Mouse (Mus musculus) heart, adult 2 months (tissue): Measurements from ENCODE around the gene Pcsk6. TPM values are rescaled to one million over a fixed set of nuclear protein-coding genes. Genes with fewer than 3 reads are reported as not detected.
"Not testable (repeated sequence)": the region's sequence is repeated elsewhere in the genome, so short reads cannot be mapped to it uniquely, and the experiment has no call there.

ENCODE experiments used
- DNase-seq, 2 experiments: peaks; one replicate each; pipeline ENCODE4 v3.0.0; 2021
- H3K27ac ChIP-seq: fragments of 200-600 bp; 2 replicates; pipeline ENCODE4 v1.8.1; 2022
- H3K27me3 ChIP-seq: fragments of 200-500 bp; 2 replicates; pipeline ENCODE4 v1.6.1; 2012; ENCODE audit warnings: mild to moderate bottlenecking, low read length, inconsistent platforms, mixed read lengths; ENCODE audit not compliant: control insufficient read depth, insufficient read depth
- H3K36me3 ChIP-seq: fragments of 200-500 bp; 2 replicates; pipeline ENCODE4 v1.6.1; 2012; ENCODE audit warnings: low read length, inconsistent platforms; ENCODE audit not compliant: control insufficient read depth, insufficient read depth
- H3K4me1 ChIP-seq: fragments of 200-500 bp; 2 replicates; pipeline ENCODE4 v1.6.1; 2011; ENCODE audit warnings: low read length; ENCODE audit not compliant: control insufficient read depth, insufficient read depth
- H3K4me3 ChIP-seq: fragments of 200-600 bp; 2 replicates; pipeline ENCODE4 v1.8.1; 2022
- H3K79me2 ChIP-seq: fragments of 200-500 bp; replicated peaks from 2 replicates; pipeline ENCODE4 v1.6.1; 2012; ENCODE audit warnings: mild to moderate bottlenecking, inconsistent platforms, low read length, moderate library complexity, mixed read lengths; ENCODE audit not compliant: control insufficient read depth, insufficient read depth
- H3K9ac ChIP-seq: fragments of 200-500 bp; 2 replicates; pipeline ENCODE4 v1.6.1; 2012; ENCODE audit warnings: low read depth, mild to moderate bottlenecking, control low read depth, inconsistent platforms, low read length, mixed read lengths
- CTCF ChIP-seq: fragments of 200-600 bp; IDR thresholded peaks from 2 replicates; pipeline ENCODE4 v1.8.1; 2022; ENCODE audit warnings: antibody characterized with exemption, mild to moderate bottlenecking, moderate library complexity
- EP300 ChIP-seq: fragments of 200-500 bp; IDR thresholded peaks from 2 replicates; pipeline ENCODE4 v1.6.1; 2011; ENCODE audit warnings: low read depth, low read length, control low read depth; ENCODE audit not compliant: insufficient read depth
- POLR2A ChIP-seq: fragments of 200-500 bp; IDR thresholded peaks from 2 replicates; pipeline ENCODE4 v1.6.1; 2011; ENCODE audit warnings: mild to moderate bottlenecking, low read depth, low read length, control low read depth; ENCODE audit not compliant: insufficient read depth
- WGBS: fragments of 180-500 bp; shearing (Covaris S2); methylation state at CpG from one replicate; pipeline ENCODE4 v1.1.7; 2018; 5-methylcytosine and 5-hydroxymethylcytosine counted together
- intact Hi-C: fragments of 180-260 bp; cut with DNase I; formaldehyde crosslinking; loops from one replicate; pipeline ENCODE4 v1.15.1; 2025
- long read RNA-seq: library from polyadenylated mRNA; stranded (forward); transcript quantifications from one replicate; pipeline ENCODE4 v2.0.0, GENCODE M21; 2021
- polyA plus RNA-seq: library from polyadenylated mRNA; depleted of rRNA; stranded (reverse); fragments of >200 nt; gene quantifications from 2 replicates; pipeline ENCODE4 v1.2.3, GENCODE M21; 2012; rRNA removed
- total RNA-seq, 2 experiments: library from RNA; stranded (reverse); gene quantifications; 2 replicates each; pipeline ENCODE4 v1.2.3; 2021

Pcsk6 gene
- total RNA-seq = 10 to 100 TPM; 36.0 to 44.0 TPM
- 27.9 and 41.2 TPM in 2 replicates for polyA plus RNA-seq
- long read RNA-seq, full-length matches to known transcripts = 10 of 17 reads
- long read RNA-seq, partial matches to known transcripts = 4 of 17 reads
- long read RNA-seq, other reads (novel, unspliced or antisense) = 3 of 17 reads

GRCm38 (mm10) chr7:65861591-65862472 lies at the start of gene Pcsk6:
Gene Pcsk6, plus strand, starts transcription at chr7:65861734.
- Histone ChIP-seq H3K36me3 (no peaks in the 10 kb centered on the region), H3K4me1 (peaks cover 2% of the 10 kb centered on the region), H3K27ac (peak within 1 kb of the TSS; percentile 56), H3K27me3 (peaks cover 6% of the 10 kb centered on the region; the same call in 1 of the 2 replicates), H3K79me2 (no peaks in the 10 kb centered on the region), H3K9ac (peak within 1 kb of the TSS; percentile 71), H3K4me3 (peak within 1 kb of the TSS; percentile 63)
- 6% methylated on average over 97 of the region's 111 CpGs for WGBS
- peak; percentile 73 to 74 for DNase-seq
- intact Hi-C loops = loop anchor here (5.0 to 10.0 kb wide), 4 partner anchors 40 to 195 kb away; partner anchors contain the start of gene Snrpa1
- TF ChIP-seq EP300 (no peak), CTCF (peak; percentile 38)

DNA sequence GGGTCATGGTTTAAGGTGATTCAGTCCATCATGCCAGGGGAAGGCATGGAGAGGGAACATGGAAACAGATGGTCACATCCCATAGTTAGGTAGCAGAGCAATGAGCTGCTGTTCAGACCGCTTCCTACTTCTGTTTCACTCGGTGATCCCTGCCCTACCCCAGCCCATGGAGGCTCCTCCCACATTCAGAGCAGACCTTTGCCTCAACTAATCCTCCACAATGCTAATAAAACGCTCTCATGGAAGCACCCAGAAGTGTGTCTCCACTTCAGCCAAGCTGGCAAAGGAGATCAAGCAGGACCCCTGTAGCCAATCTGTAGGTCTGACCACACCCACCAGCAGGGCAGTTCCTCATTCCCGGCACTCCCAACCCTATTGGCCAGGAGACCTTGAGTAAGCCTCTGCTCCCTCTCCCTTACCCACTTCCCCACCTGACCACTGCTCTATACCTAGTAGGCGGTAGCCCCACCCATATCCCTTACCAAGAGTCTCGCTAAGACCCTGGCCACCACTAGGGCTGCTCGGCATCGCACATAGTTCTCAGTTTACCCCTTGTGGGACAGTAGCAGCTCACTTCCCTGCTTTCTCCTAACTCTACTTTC lies 47.8 kb upstream of the Pcsk6 start:
- DNase-seq = no peak
- no peak overlapping the region for H3K4me3 ChIP-seq
- H3K79me2 ChIP-seq = no peaks in the 10 kb centered on the region
- 84% methylated on average over 8 of the region's 8 CpGs for WGBS
- H3K9ac ChIP-seq = no peak overlapping the region
- H3K27ac ChIP-seq = no peak overlapping the region
- no peaks in the 10 kb centered on the region for H3K4me1 ChIP-seq
- no peak for TF ChIP-seq POLR2A
- H3K27me3 ChIP-seq = no peaks in the 10 kb centered on the region
- intact Hi-C loops = no loop called here
- H3K36me3 ChIP-seq = no peaks in the 10 kb centered on the region

GRCm38 (mm10) chr7:65817564-65817963 lies 44.0 kb upstream of the Pcsk6 start:
- TF ChIP-seq CTCF (no peak), EP300 (no peak), POLR2A (no peak)
- intact Hi-C loops = no loop called here
- no peak overlapping the region for H3K4me3 ChIP-seq
- no peak overlapping the region for H3K9ac ChIP-seq
- no peaks in the 10 kb centered on the region for H3K79me2 ChIP-seq
- H3K36me3 ChIP-seq = no peaks in the 10 kb centered on the region
- WGBS = 90% methylated on average over 8 of the region's 8 CpGs
- H3K27ac ChIP-seq = no peak overlapping the region
- H3K4me1 ChIP-seq = no peaks in the 10 kb centered on the region
- H3K27me3 ChIP-seq = no peaks in the 10 kb centered on the region
- DNase-seq = no peak

GRCm38 (mm10) chr7:65820391-65820790 lies 41.1 kb upstream of the Pcsk6 start:
- intact Hi-C loops = no loop called here
- TF ChIP-seq CTCF (no peak), EP300 (no peak), POLR2A (no peak)
- no peak for DNase-seq
- H3K27me3 ChIP-seq = no peaks in the 10 kb centered on the region
- H3K4me3 ChIP-seq = no peak overlapping the region
- 61% methylated on average over 8 of the region's 8 CpGs for WGBS
- H3K79me2 ChIP-seq = no peaks in the 10 kb centered on the region
- no peaks in the 10 kb centered on the region for H3K36me3 ChIP-seq
- no peak overlapping the region for H3K9ac ChIP-seq
- no peaks in the 10 kb centered on the region for H3K4me1 ChIP-seq
- no peak overlapping the region for H3K27ac ChIP-seq

- H3K36me3 ChIP-seq, H3K27me3 ChIP-seq, H3K4me1 ChIP-seq, H3K4me3 ChIP-seq, DNase-seq, H3K27ac ChIP-seq, H3K79me2 ChIP-seq, intact Hi-C loops, H3K9ac ChIP-seq: not testable (repeated sequence)
- 87% methylated on average over 4 of the region's 4 CpGs for WGBS
- peak; percentile 28; the same call in 1 of the 2 replicates for TF ChIP-seq CTCF
Observed at GRCm38 (mm10) chr7:65821901-65822300, 39.6 kb upstream of the Pcsk6 start.

- Histone ChIP-seq H3K4me3 (no peak overlapping the region), H3K9ac (no peak overlapping the region), H3K36me3 (no peaks in the 10 kb centered on the region), H3K27me3 (no peaks in the 10 kb centered on the region), H3K27ac (no peak overlapping the region), H3K4me1 (no peaks in the 10 kb centered on the region), H3K79me2 (no peaks in the 10 kb centered on the region)
- WGBS = 58% methylated on average over 2 of the region's 2 CpGs
- no peak for DNase-seq
- intact Hi-C loops = no loop called here
- TF ChIP-seq POLR2A = no peak
- no peak for TF ChIP-seq CTCF
- TF ChIP-seq EP300 = no peak
Observed at GRCm38 (mm10) chr7:65822506-65823119, 38.9 kb upstream of the Pcsk6 start.
